Mouse (Mus musculus) liver, adult 2 months (tissue): Measurements from ENCODE around the gene Sez6l. TPM values are rescaled to one million over a fixed set of nuclear protein-coding genes. Genes with fewer than 3 reads are reported as not detected.

Source experiments
- DNase-seq: peaks from one replicate; pipeline ENCODE4 v3.0.0-alpha.2; 2011; ENCODE audit warnings: low read depth, low spot score; ENCODE audit errors: extremely low read depth
- H3K27ac ChIP-seq: fragments of 200-500 bp; replicated peaks from 2 replicates; pipeline ENCODE4 v1.5.1; 2012; ENCODE audit warnings: low read depth, mild to moderate bottlenecking, control low read depth, inconsistent platforms, low read length; ENCODE audit not compliant: insufficient read depth
- H3K27me3 ChIP-seq: fragments of 200-500 bp; 2 replicates; pipeline ENCODE4 v1.6.1; 2012; ENCODE audit warnings: mild to moderate bottlenecking, moderate library complexity, low read length, inconsistent platforms; ENCODE audit not compliant: control insufficient read depth, insufficient read depth
- H3K36me3 ChIP-seq: fragments of 200-500 bp; 2 replicates; pipeline ENCODE4 v1.6.1; 2012; ENCODE audit warnings: low read length, inconsistent platforms; ENCODE audit not compliant: control insufficient read depth, insufficient read depth
- H3K4me1 ChIP-seq: fragments of 200-500 bp; 2 replicates; pipeline ENCODE4 v1.6.1; 2011; ENCODE audit warnings: low read length; ENCODE audit not compliant: control insufficient read depth, insufficient read depth
- H3K4me3 ChIP-seq: fragments of 200-500 bp; 2 replicates; pipeline ENCODE4 v1.5.1; 2011; ENCODE audit warnings: low read depth, mild to moderate bottlenecking, control low read depth, low read length, moderate library complexity; ENCODE audit not compliant: insufficient read depth
- H3K79me2 ChIP-seq: fragments of 200-500 bp; 2 replicates; pipeline ENCODE4 v1.6.1; 2012; ENCODE audit warnings: inconsistent platforms, mild to moderate bottlenecking, low read length, moderate library complexity; ENCODE audit not compliant: control insufficient read depth, insufficient read depth
- H3K9ac ChIP-seq: fragments of 200-500 bp; 2 replicates; pipeline ENCODE4 v1.6.1; 2012; ENCODE audit warnings: low read depth, mild to moderate bottlenecking, control low read depth, inconsistent platforms, low read length
- CTCF ChIP-seq: fragments of 200-500 bp; IDR thresholded peaks from 2 replicates; pipeline ENCODE4 v1.5.1; 2011; ENCODE audit warnings: low read depth, low read length, control low read depth
- POLR2A ChIP-seq: fragments of 200-500 bp; IDR thresholded peaks from 2 replicates; pipeline ENCODE4 v1.6.1; 2011; ENCODE audit warnings: low read length, control low read depth; ENCODE audit not compliant: insufficient read depth; ENCODE audit errors: extremely low read depth
- WGBS: fragments of 180-500 bp; shearing (Covaris S2); methylation state at CpG from one replicate; pipeline ENCODE4 v1.1.7; 2018; 5-methylcytosine and 5-hydroxymethylcytosine counted together
- polyA plus RNA-seq: library from polyadenylated mRNA; depleted of rRNA; stranded (reverse); fragments of >200 nt; gene quantifications from 2 replicates; pipeline ENCODE4 v1.2.3, GENCODE M21; 2012; rRNA removed
- total RNA-seq: library from RNA; depleted of rRNA; stranded (reverse); fragments of >200 nt; gene quantifications from 2 replicates; pipeline ENCODE4 v1.2.3, GENCODE M21; 2014; rRNA removed

Sez6l gene
- total and polyA plus RNA-seq, 2 experiments: under 0.01 TPM; not detected in 1

DNA sequence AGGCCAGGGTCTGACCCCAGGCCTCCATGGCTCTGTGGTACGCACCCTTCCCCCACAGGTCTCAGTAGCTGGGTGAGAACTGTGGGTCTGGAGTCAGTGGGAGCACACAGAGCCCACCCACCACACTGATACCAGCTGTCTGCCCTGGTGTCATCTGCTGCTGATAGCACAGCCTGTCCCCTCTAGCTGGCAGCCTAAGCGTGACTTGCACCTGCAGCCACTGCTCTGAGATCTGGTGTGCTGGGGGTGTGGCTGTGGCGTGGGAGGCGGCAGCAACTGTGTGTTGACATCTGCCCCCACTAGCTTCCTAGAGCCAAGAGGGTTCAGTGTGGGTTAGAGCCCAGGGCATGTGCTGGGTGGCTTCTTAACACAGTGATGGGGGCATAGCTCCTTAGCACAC is 200.9 kb downstream of the Sez6l start:
- H3K27ac ChIP-seq: no peak overlapping the region
- no peaks in the 10 kb centered on the region for H3K27me3 ChIP-seq
- H3K9ac ChIP-seq: no peak overlapping the region
- H3K4me3 ChIP-seq: no peak overlapping the region
- 94% methylated on average over 4 of the region's 4 CpGs for whole genome bisulfite sequencing
- H3K4me1 ChIP-seq: no peaks in the 10 kb centered on the region
- TF ChIP-seq CTCF (no peak), POLR2A (no peak)
- peaks cover 4% of the 10 kb centered on the region for H3K36me3 ChIP-seq
- DNase-seq: no peak
- H3K79me2 ChIP-seq: no peaks in the 10 kb centered on the region

- no peak overlapping the region for H3K9ac ChIP-seq
- H3K36me3 ChIP-seq: peaks cover 4% of the 10 kb centered on the region; the same call in 1 of the 2 replicates
- no peak for DNase-seq
- H3K4me3 ChIP-seq: no peak overlapping the region
- H3K27ac ChIP-seq: no peak overlapping the region
- no peak for TF ChIP-seq POLR2A
- TF ChIP-seq CTCF: no peak
- no peaks in the 10 kb centered on the region for H3K79me2 ChIP-seq
- no peaks in the 10 kb centered on the region for H3K4me1 ChIP-seq
- no peaks in the 10 kb centered on the region for H3K27me3 ChIP-seq
- WGBS: 87% methylated on average over 7 of the region's 7 CpGs
Observed at GRCm38 (mm10) chr5:112371933-112372332, 205.1 kb downstream of the Sez6l start.

DNA sequence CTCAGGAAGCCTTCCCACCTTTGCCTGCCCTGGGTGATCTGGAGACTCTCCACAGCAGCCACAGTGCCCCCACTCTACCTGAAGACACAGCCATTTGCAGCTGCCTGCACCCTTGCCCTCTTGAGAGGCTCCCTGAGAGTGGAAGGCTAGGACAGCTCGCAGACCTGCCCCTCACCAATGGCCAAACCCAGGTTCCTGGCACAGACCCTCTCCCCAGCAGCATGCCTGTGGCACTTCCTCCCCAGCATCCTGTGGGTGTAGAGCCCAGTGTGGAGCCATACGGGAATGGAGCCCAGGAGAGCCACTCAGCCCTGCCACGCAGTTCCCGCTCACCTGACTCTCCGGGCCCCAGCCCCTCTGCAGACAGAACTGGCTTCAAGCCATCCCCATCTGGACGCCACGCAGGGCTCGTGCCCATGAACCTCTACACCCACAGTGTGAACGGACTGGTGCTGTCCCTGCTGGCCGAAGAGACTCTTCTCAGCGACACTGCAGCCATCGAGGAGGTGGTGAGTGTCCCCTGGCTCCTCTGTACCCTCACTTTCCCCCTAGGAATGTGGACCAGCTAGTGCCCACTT is 206.7 kb downstream of the Sez6l start:
- H3K4me1 ChIP-seq: no peaks in the 10 kb centered on the region
- DNase-seq: no peak
- no peaks in the 10 kb centered on the region for H3K27me3 ChIP-seq
- no peak overlapping the region for H3K9ac ChIP-seq
- TF ChIP-seq CTCF (no peak), POLR2A (no peak)
- H3K4me3 ChIP-seq: no peak overlapping the region
- peaks cover 6% of the 10 kb centered on the region; the same call in 1 of the 2 replicates for H3K36me3 ChIP-seq
- no peak overlapping the region for H3K27ac ChIP-seq
- 93% methylated on average over 12 of the region's 12 CpGs for WGBS
- no peaks in the 10 kb centered on the region for H3K79me2 ChIP-seq

DNA sequence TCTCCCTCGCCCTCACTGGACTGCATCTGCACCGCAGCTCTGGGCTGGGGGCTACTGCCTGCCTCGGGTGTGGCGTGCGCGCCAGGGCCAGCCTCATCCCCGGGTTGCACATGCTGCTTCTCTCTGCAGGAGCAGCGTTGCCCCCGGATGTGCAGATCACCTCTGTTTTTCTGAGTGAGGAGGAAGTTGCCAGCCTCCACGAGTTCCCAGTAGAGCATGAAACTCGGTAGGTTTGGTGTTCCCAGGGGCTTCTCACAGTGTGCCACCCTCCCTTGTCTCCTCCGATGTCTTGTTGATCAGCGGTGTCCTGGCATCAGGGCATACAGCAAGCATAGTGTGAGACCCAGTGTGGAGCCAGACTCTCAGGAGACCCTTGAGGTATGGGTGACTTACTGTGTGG is 207.7 kb downstream of the Sez6l start:
- no peak overlapping the region for H3K9ac ChIP-seq
- WGBS: 89% methylated on average over 13 of the region's 13 CpGs
- no peaks in the 10 kb centered on the region for H3K4me1 ChIP-seq
- no peaks in the 10 kb centered on the region for H3K79me2 ChIP-seq
- no peaks in the 10 kb centered on the region for H3K27me3 ChIP-seq
- TF ChIP-seq POLR2A (no peak), CTCF (no peak)
- no peak overlapping the region for H3K27ac ChIP-seq
- no peak overlapping the region for H3K4me3 ChIP-seq
- DNase-seq: no peak
- peaks cover 6% of the 10 kb centered on the region; the same call in 1 of the 2 replicates for H3K36me3 ChIP-seq

Other genes starting within 250 kb of the Sez6l start
- gene Srrd, start 234.1 kb downstream of the Sez6l start, total RNA-seq: 12.3 and 19.3 TPM in 2 replicates
- 26.3 and 30.0 TPM in 2 replicates for gene Srrd, start 234.1 kb downstream of the Sez6l start, polyA plus RNA-seq
- gene Hps4, start 234.1 kb downstream of the Sez6l start, total RNA-seq: 12.3 and 17.5 TPM in 2 replicates
- gene Hps4, start 234.1 kb downstream of the Sez6l start, polyA plus RNA-seq: 19.0 and 30.9 TPM in 2 replicates
- gene Gm6583, start 221.2 kb downstream of the Sez6l start, total RNA-seq: 0.09 TPM in 1 of 2 replicates, not detected in the other
- gene Gm6583, start 221.2 kb downstream of the Sez6l start, polyA plus RNA-seq: not detected in 2 replicates
- gene Asphd2, start 182.3 kb downstream of the Sez6l start, total RNA-seq: 0.07 TPM in 1 of 2 replicates, not detected in the other
- 0.10 TPM in 1 of 2 replicates, not detected in the other for gene Asphd2, start 182.3 kb downstream of the Sez6l start, polyA plus RNA-seq
- not detected in 2 replicates for gene Gm6588, start 127.8 kb downstream of the Sez6l start, total RNA-seq
- gene Gm6588, start 127.8 kb downstream of the Sez6l start, polyA plus RNA-seq: not detected in 2 replicates